ENCODE assay signal across 9 mouse cellular contexts in the genomic region with DNA sequence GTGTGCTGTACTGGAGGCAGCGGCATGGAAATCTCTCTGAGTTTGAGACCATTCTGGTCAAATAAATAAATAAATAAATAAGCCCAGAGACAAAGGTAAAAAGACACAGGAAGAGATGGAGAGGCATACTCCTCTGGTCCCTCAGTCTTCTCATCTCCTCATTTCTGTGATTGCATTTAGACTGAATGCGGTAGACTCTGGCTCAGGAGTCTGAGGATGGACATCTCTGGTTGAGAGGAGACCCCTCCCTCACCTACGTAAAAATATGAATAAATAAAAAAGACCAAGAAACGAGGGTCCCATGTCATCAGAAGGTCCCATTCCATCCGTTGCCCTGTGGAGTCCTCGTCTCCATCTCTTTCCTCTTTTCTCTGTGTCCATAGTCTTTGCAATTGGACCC. TPM values are rescaled to one million over a fixed set of nuclear protein-coding genes. Genes with fewer than 3 reads are reported as not detected.
DNase-seq lines count a peak whose midpoint lies in the region; ATAC-seq lines count a peak whose summit lies in the region.
"Had no signal": no experiment of that assay in that cellular context is flagged by ENCODE, and none has a peak within 500 bp of the region (broad histone marks: within the 10 kb centered on the region; RNA-seq: fewer than 3 reads in every experiment).

No protein-coding gene starts in this region.

- H3K4me2 ChIP-seq in neural tube, embryonic 11.5 days (ENCODE audit: low read depth): peak overlapping the region; percentile 49
- peak overlapping the region; percentile 45 for H3K4me2 ChIP-seq in liver, embryonic 15.5 days

- no peaks in the 10 kb centered on the region for H3K9me3 ChIP-seq in neural tube, embryonic 11.5 days (ENCODE audit: control insufficient read depth, low read length)
- no peaks in the 10 kb centered on the region for H3K9me3 ChIP-seq in liver, embryonic 15.5 days (replicated peaks)

- ATAC-seq in cerebellum, adult (ENCODE audit: insufficient number of reproducible peaks, low FRiP score, low TSS enrichment): 0 out of 2 replicates have a peak, but pooled peaks have one; percentile 12
- ATAC-seq in neural tube, embryonic 11.5 days (ENCODE audit: insufficient read depth, low FRiP score, low TSS enrichment): no peak
- ATAC-seq in liver, embryonic 15.5 days (ENCODE audit: insufficient read depth): no peak

- peak overlapping the region; percentile 58; the same call in 1 of the 2 replicates for H3K9ac ChIP-seq in neural tube, embryonic 11.5 days (ENCODE audit: low read length)
- no peak overlapping the region for H3K9ac ChIP-seq in liver, embryonic 15.5 days

- 30% methylated on average over 6 of the region's 6 CpGs for WGBS in neural tube, embryonic 11.5 days
- 18% methylated on average over 6 of the region's 6 CpGs for WGBS in liver, embryonic 15.5 days (ENCODE audit: insufficient replicate concordance)

- H3K4me1 ChIP-seq in neural tube, embryonic 11.5 days (ENCODE audit: control insufficient read depth, insufficient read depth, low read length): no peaks in the 10 kb centered on the region
- H3K4me1 ChIP-seq in liver, embryonic 15.5 days (replicated peaks): peaks cover 9% of the 10 kb centered on the region

- DNase-seq in cerebellum, adult 11 months: no peak
- DNase-seq in neural tube, embryonic 11.5 days (ENCODE audit: low spot score): peak; percentile 27
- no peak for DNase-seq in neural tube, embryonic 10.5 days (ENCODE audit: extremely low spot score, low spot score)
- no peak for DNase-seq in right cerebral cortex, adult 18-20 months
- DNase-seq in yolk sac, embryonic 10.5 days (ENCODE audit: low spot score): no peak
- no peak for DNase-seq in gastrocnemius, postnatal 4 days (ENCODE audit: low spot score in 2 of 2)

- 0 out of 2 replicates have a peak, but pooled peaks cover 2% of the 10 kb centered on the region for H3K27me3 ChIP-seq in neural tube, embryonic 11.5 days (ENCODE audit: control insufficient read depth, insufficient read depth, low read length)
- H3K27me3 ChIP-seq in liver, embryonic 15.5 days: peaks cover 60% of the 10 kb centered on the region

- H3K27ac ChIP-seq in neural tube, embryonic 11.5 days (ENCODE audit: low read depth, low read length): peak overlapping the region; percentile 42; the same call in 1 of the 2 replicates
- H3K27ac ChIP-seq in liver, embryonic 15.5 days (replicated peaks): no peak overlapping the region

- H3K36me3 ChIP-seq in neural tube, embryonic 11.5 days (ENCODE audit: control insufficient read depth, insufficient read depth, low read length): no peaks in the 10 kb centered on the region
- H3K36me3 ChIP-seq in liver, embryonic 15.5 days (replicated peaks): no peaks in the 10 kb centered on the region

- H3K4me3 ChIP-seq in neural tube, embryonic 11.5 days (ENCODE audit: low read depth, low read length): peak overlapping the region; percentile 40
- no peak overlapping the region for H3K4me3 ChIP-seq in liver, embryonic 15.5 days (replicated peaks)

RNA-seq across cellular contexts. Expression of a gene that starts 0.3 kb away (rescaled TPM):
- polyA plus RNA-seq in neural tube, embryonic 11.5 days (2014; fragmentation: Nextera tagmentation; extraction: Ambion mirVana): 38.6 and 40.0 TPM in 2 replicates
- polyA plus RNA-seq in liver, embryonic 15.5 days (2015; fragmentation: Nextera tagmentation; extraction: Ambion mirVana): 0.07 TPM in 2 replicates
- not detected for total RNA-seq in gastrocnemius, postnatal 4 days (2021)
- total RNA-seq: hematopoietic stem cell, adult 5-6 weeks had no signal

RNA-seq across cellular contexts. Expression of a gene that starts 16.6 kb away (rescaled TPM):
- polyA plus RNA-seq in neural tube, embryonic 11.5 days (2014; fragmentation: Nextera tagmentation; extraction: Ambion mirVana): 0.97 and 1.2 TPM in 2 replicates
- 55.1 and 65.5 TPM in 2 replicates for polyA plus RNA-seq in liver, embryonic 15.5 days (2015; fragmentation: Nextera tagmentation; extraction: Ambion mirVana)
- under 1 TPM; 0.29 to 0.31 TPM for total RNA-seq in gastrocnemius, postnatal 4 days (2021)

RNA-seq across cellular contexts. Expression of a gene that starts 19.7 kb away (rescaled TPM):
- 449 and 479 TPM in 2 replicates for polyA plus RNA-seq in neural tube, embryonic 11.5 days (2014; fragmentation: Nextera tagmentation; extraction: Ambion mirVana)
- 150 and 161 TPM in 2 replicates for polyA plus RNA-seq in liver, embryonic 15.5 days (2015; fragmentation: Nextera tagmentation; extraction: Ambion mirVana)
- 100 to 1,000 TPM; 483 to 529 TPM for total RNA-seq in gastrocnemius, postnatal 4 days (2021)

RNA-seq across cellular contexts. Expression of a gene that starts 20.0 kb away (rescaled TPM):
- 0.34 and 0.51 TPM in 2 replicates for polyA plus RNA-seq in neural tube, embryonic 11.5 days (2014; fragmentation: Nextera tagmentation; extraction: Ambion mirVana)
- polyA plus RNA-seq in liver, embryonic 15.5 days (2015; fragmentation: Nextera tagmentation; extraction: Ambion mirVana): 0.68 and 1.0 TPM in 2 replicates
- not detected for total RNA-seq in gastrocnemius, postnatal 4 days (2021)
- total RNA-seq: hematopoietic stem cell, adult 5-6 weeks had no signal

RNA-seq across cellular contexts. Expression of a gene that starts 34.7 kb away (rescaled TPM):
- polyA plus RNA-seq in neural tube, embryonic 11.5 days (2014; fragmentation: Nextera tagmentation; extraction: Ambion mirVana): 9.5 and 10.6 TPM in 2 replicates
- 3.2 and 3.8 TPM in 2 replicates for polyA plus RNA-seq in liver, embryonic 15.5 days (2015; fragmentation: Nextera tagmentation; extraction: Ambion mirVana)
- total RNA-seq in gastrocnemius, postnatal 4 days (2021): 10 to 100 TPM; 27.5 to 30.7 TPM

Comparison
In these comparisons a context has a peak if more than half of its experiments do, and no peak if none do; other contexts are left out.
1. RNA of a gene that starts 0.3 kb away (polyA plus RNA-seq): 38.6 to 40.0 TPM in neural tube, embryonic 11.5 days; 0.07 TPM in liver, embryonic 15.5 days; every median in the first group is over 10 times any median in the second.
2. RNA of a gene that starts 16.6 kb away (polyA plus RNA-seq): 55.1 to 65.5 TPM in liver, embryonic 15.5 days; 0.97 to 1.2 TPM in neural tube, embryonic 11.5 days; every median in the first group is over 10 times any median in the second.